ENCODE assay signal across 8 mouse cellular contexts in genomic region chr4:150220584-150220983, GRCm38 (mm10). TPM values are rescaled to one million over a fixed set of nuclear protein-coding genes. Genes with fewer than 3 reads are reported as not detected.
DNase-seq lines count a peak whose midpoint lies in the region; ATAC-seq lines count a peak whose summit lies in the region.

No protein-coding gene starts in this region.

- no peak overlapping the region for H3K4me3 ChIP-seq in hindbrain, embryonic 13.5 days
- H3K4me3 ChIP-seq in hindbrain, embryonic 14.5 days (replicated peaks; ENCODE audit: low read length) = no peak overlapping the region
- H3K4me3 ChIP-seq in embryonic facial prominence, embryonic 12.5 days = no peak overlapping the region
- peak overlapping the region; percentile 24 for H3K4me3 ChIP-seq in kidney, embryonic 15.5 days (replicated peaks)
- peak overlapping the region; percentile 34 for H3K4me3 ChIP-seq in lung, embryonic 16.5 days (ENCODE audit: low read length)

- H3K4me2 ChIP-seq in hindbrain, embryonic 13.5 days = 0 out of 2 replicates have a peak overlapping the region, but pooled peaks have one; percentile 1
- no peak overlapping the region for H3K4me2 ChIP-seq in hindbrain, embryonic 14.5 days (replicated peaks)
- peak overlapping the region; percentile 44 for H3K4me2 ChIP-seq in embryonic facial prominence, embryonic 12.5 days (replicated peaks)
- peak overlapping the region; percentile 56 for H3K4me2 ChIP-seq in kidney, embryonic 15.5 days
- H3K4me2 ChIP-seq in lung, embryonic 16.5 days (ENCODE audit: low read depth, low read length) = peak overlapping the region; percentile 49

- DNase-seq in hindbrain, embryonic 14.5 days (ENCODE audit: low spot score) = no peak
- DNase-seq in frontal cortex, adult 2 months (ENCODE audit: extremely low spot score in 1 of 2, low spot score in 1 of 2) = no peak
- DNase-seq in left cerebral cortex, postnatal 4 days = no peak
- no peak for DNase-seq in left cerebral cortex, postnatal 36 days (ENCODE audit: low spot score in 2 of 2)

- H3K9me3 ChIP-seq in hindbrain, embryonic 13.5 days = no peaks in the 10 kb centered on the region
- no peaks in the 10 kb centered on the region for H3K9me3 ChIP-seq in hindbrain, embryonic 14.5 days (ENCODE audit: control insufficient read depth, low read length)
- no peaks in the 10 kb centered on the region for H3K9me3 ChIP-seq in embryonic facial prominence, embryonic 12.5 days
- no peaks in the 10 kb centered on the region for H3K9me3 ChIP-seq in kidney, embryonic 15.5 days (replicated peaks)
- no peaks in the 10 kb centered on the region for H3K9me3 ChIP-seq in lung, embryonic 16.5 days (ENCODE audit: control insufficient read depth, low read length)

- 19% methylated on average over 11 of the region's 11 CpGs for WGBS in hindbrain, embryonic 13.5 days
- 22% methylated on average over 11 of the region's 11 CpGs for WGBS in hindbrain, embryonic 14.5 days
- 15% methylated on average over 11 of the region's 11 CpGs for WGBS in embryonic facial prominence, embryonic 12.5 days
- WGBS in kidney, embryonic 15.5 days = 22% methylated on average over 11 of the region's 11 CpGs
- 17% methylated on average over 11 of the region's 11 CpGs for WGBS in lung, embryonic 16.5 days

- no peak overlapping the region for H3K27ac ChIP-seq in hindbrain, embryonic 13.5 days
- no peak overlapping the region for H3K27ac ChIP-seq in hindbrain, embryonic 14.5 days
- H3K27ac ChIP-seq in embryonic facial prominence, embryonic 12.5 days = no peak overlapping the region
- H3K27ac ChIP-seq in kidney, embryonic 15.5 days = no peak overlapping the region
- no peak overlapping the region for H3K27ac ChIP-seq in lung, embryonic 16.5 days (ENCODE audit: low read length)

- H3K27me3 ChIP-seq in hindbrain, embryonic 13.5 days = 0 out of 2 replicates have a peak, but pooled peaks cover 2% of the 10 kb centered on the region
- H3K27me3 ChIP-seq in hindbrain, embryonic 14.5 days (ENCODE audit: control insufficient read depth, insufficient read depth, low read length) = no peaks in the 10 kb centered on the region
- H3K27me3 ChIP-seq in embryonic facial prominence, embryonic 12.5 days = no peaks in the 10 kb centered on the region
- no peaks in the 10 kb centered on the region for H3K27me3 ChIP-seq in kidney, embryonic 15.5 days
- no peaks in the 10 kb centered on the region for H3K27me3 ChIP-seq in lung, embryonic 16.5 days (ENCODE audit: control insufficient read depth, insufficient read depth, low read depth, low read length)

- ATAC-seq in hindbrain, embryonic 13.5 days (ENCODE audit: low FRiP score) = no peak; the same call in 1 of the 2 replicates
- ATAC-seq in hindbrain, embryonic 14.5 days (ENCODE audit: low FRiP score) = no peak
- ATAC-seq in embryonic facial prominence, embryonic 12.5 days (ENCODE audit: insufficient number of reproducible peaks, insufficient read depth, low FRiP score, low TSS enrichment) = no peak
- ATAC-seq in kidney, embryonic 15.5 days (replicated peaks; ENCODE audit: low FRiP score) = peak; percentile 78
- peak; percentile 77 for ATAC-seq in lung, embryonic 16.5 days (ENCODE audit: low read depth)

- H3K4me1 ChIP-seq in hindbrain, embryonic 13.5 days (replicated peaks) = no peaks in the 10 kb centered on the region; the same call in 1 of the 2 replicates
- H3K4me1 ChIP-seq in hindbrain, embryonic 14.5 days (replicated peaks; ENCODE audit: control insufficient read depth, insufficient read depth, low read length) = no peaks in the 10 kb centered on the region
- H3K4me1 ChIP-seq in embryonic facial prominence, embryonic 12.5 days = peaks cover 10% of the 10 kb centered on the region
- H3K4me1 ChIP-seq in kidney, embryonic 15.5 days = peaks cover 12% of the 10 kb centered on the region
- H3K4me1 ChIP-seq in lung, embryonic 16.5 days (replicated peaks; ENCODE audit: control insufficient read depth, insufficient read depth, low read length) = peaks cover 5% of the 10 kb centered on the region; the same call in 1 of the 2 replicates

- no peaks in the 10 kb centered on the region for H3K36me3 ChIP-seq in hindbrain, embryonic 13.5 days
- H3K36me3 ChIP-seq in hindbrain, embryonic 14.5 days (replicated peaks; ENCODE audit: control insufficient read depth, insufficient read depth) = no peaks in the 10 kb centered on the region
- no peaks in the 10 kb centered on the region for H3K36me3 ChIP-seq in embryonic facial prominence, embryonic 12.5 days
- no peaks in the 10 kb centered on the region for H3K36me3 ChIP-seq in kidney, embryonic 15.5 days
- H3K36me3 ChIP-seq in lung, embryonic 16.5 days (ENCODE audit: control insufficient read depth, insufficient read depth, low read length) = no peaks in the 10 kb centered on the region

- intact Hi-C loops in left cerebral cortex, postnatal 4 days (cut with DNase I) = loop anchor here (10.0 kb wide), 1 partner anchor 46 kb away; no protein-coding TSS in a partner anchor
- intact Hi-C loops in left cerebral cortex, postnatal 36 days (cut with DNase I) = no loop called here

- no peak overlapping the region for H3K9ac ChIP-seq in hindbrain, embryonic 13.5 days
- H3K9ac ChIP-seq in hindbrain, embryonic 14.5 days = no peak overlapping the region
- H3K9ac ChIP-seq in embryonic facial prominence, embryonic 12.5 days = 0 out of 2 replicates have a peak overlapping the region, but pooled peaks have one; percentile 11
- H3K9ac ChIP-seq in kidney, embryonic 15.5 days = no peak overlapping the region
- 0 out of 2 replicates have a peak overlapping the region, but pooled peaks have one; percentile 26 for H3K9ac ChIP-seq in lung, embryonic 16.5 days (ENCODE audit: low read length)

RNA-seq across cellular contexts. Expression of gene Eno1, which starts 15.9 kb away (rescaled TPM):
- 1,025 and 1,119 TPM in 2 replicates for polyA plus RNA-seq in hindbrain, embryonic 13.5 days (2015; fragmentation: Nextera tagmentation; extraction: Ambion mirVana)
- polyA plus RNA-seq in hindbrain, embryonic 14.5 days (2014; fragmentation: Nextera tagmentation; extraction: Ambion mirVana) = 955 and 1,038 TPM in 2 replicates
- 1,519 and 1,577 TPM in 2 replicates for polyA plus RNA-seq in embryonic facial prominence, embryonic 12.5 days (2016; fragmentation: Nextera tagmentation; extraction: Ambion mirVana)
- polyA plus RNA-seq in kidney, embryonic 15.5 days (2015; fragmentation: Nextera tagmentation; extraction: Ambion mirVana) = 1,865 and 1,947 TPM in 2 replicates
- polyA plus RNA-seq in lung, embryonic 16.5 days (2015; fragmentation: Nextera tagmentation; extraction: Ambion mirVana) = 1,425 and 1,551 TPM in 2 replicates
- 979 and 1,007 TPM in 2 replicates for polyA plus RNA-seq in frontal cortex, adult 2 months (2012; rRNA removed)
- 100 to 1,000 TPM; 204 to 220 TPM for total RNA-seq in left cerebral cortex, postnatal 4 days (2021)
- 100 to 1,000 TPM; 416 to 459 TPM for total RNA-seq in left cerebral cortex, postnatal 36 days (2021)

RNA-seq across cellular contexts. Expression of gene Car6, which starts 19.5 kb away (rescaled TPM):
- polyA plus RNA-seq in hindbrain, embryonic 13.5 days (2015; fragmentation: Nextera tagmentation; extraction: Ambion mirVana) = not detected in 2 replicates
- polyA plus RNA-seq in hindbrain, embryonic 14.5 days (2014; fragmentation: Nextera tagmentation; extraction: Ambion mirVana) = not detected in 2 replicates
- polyA plus RNA-seq in embryonic facial prominence, embryonic 12.5 days (2016; fragmentation: Nextera tagmentation; extraction: Ambion mirVana) = 0.23 and 0.29 TPM in 2 replicates
- polyA plus RNA-seq in kidney, embryonic 15.5 days (2015; fragmentation: Nextera tagmentation; extraction: Ambion mirVana) = not detected in 2 replicates
- not detected in 2 replicates for polyA plus RNA-seq in lung, embryonic 16.5 days (2015; fragmentation: Nextera tagmentation; extraction: Ambion mirVana)
- 0.15 TPM in 1 of 2 replicates, not detected in the other for polyA plus RNA-seq in frontal cortex, adult 2 months (2012; rRNA removed)
- total RNA-seq in left cerebral cortex, postnatal 4 days (2021) = not detected
- not detected for total RNA-seq in left cerebral cortex, postnatal 36 days (2021)

Comparison
In these comparisons a context has a peak if more than half of its experiments do, and no peak if none do; other contexts are left out.
1. ATAC-seq: peak in kidney, embryonic 15.5 days (single experiment) and lung, embryonic 16.5 days (single experiment); none in hindbrain, embryonic 13.5 days (single experiment), hindbrain, embryonic 14.5 days (single experiment) and embryonic facial prominence, embryonic 12.5 days (single experiment).
2. H3K4me3 ChIP-seq: peak in kidney, embryonic 15.5 days (single experiment) and lung, embryonic 16.5 days (single experiment); none in hindbrain, embryonic 13.5 days (single experiment), hindbrain, embryonic 14.5 days (single experiment) and embryonic facial prominence, embryonic 12.5 days (single experiment).
3. H3K9ac ChIP-seq: peak in embryonic facial prominence, embryonic 12.5 days (single experiment) and lung, embryonic 16.5 days (single experiment); none in hindbrain, embryonic 13.5 days (single experiment), hindbrain, embryonic 14.5 days (single experiment) and kidney, embryonic 15.5 days (single experiment).